Mouse (Mus musculus): ENCODE data around the gene Clec16a. TPM values are rescaled to one million over a fixed set of nuclear protein-coding genes. Genes with fewer than 3 reads are reported as not detected.

The Clec16a gene
- polyA plus RNA-seq, 1 experiment from 2014 or later = 53.9 TPM

GRCm38 (mm10) chr16:10771769-10772510 lies 226.8 kb downstream of the Clec16a start:
- 76% methylated on average over 19 of the region's 19 CpGs for WGBS
- Histone ChIP-seq H3K27ac (no peak overlapping the region), H3K4me3 (replicated peaks) (no peak overlapping the region), H3K4me1 (no peaks in the 10 kb centered on the region), H3K36me3 (replicated peaks) (no peaks in the 10 kb centered on the region), H3K27me3 (peaks cover 5% of the 10 kb centered on the region; the same call in 1 of the 2 replicates), H3K9ac (no peak overlapping the region), H3K9me3 (no peaks in the 10 kb centered on the region), H3K4me2 (no peak overlapping the region)
- no peak for ATAC-seq (ENCODE audit: low FRiP score)

GRCm38 (mm10) chr16:10773543-10773942 lies 228.4 kb downstream of the Clec16a start:
- no peak for ATAC-seq (ENCODE audit: low FRiP score)
- WGBS = 94% methylated on average over 8 of the region's 8 CpGs
- H3K9ac ChIP-seq = no peak overlapping the region

GRCm38 (mm10) chr16:10774726-10775125 lies 229.6 kb downstream of the Clec16a start:
- ATAC-seq (ENCODE audit: low FRiP score) = no peak
- Histone ChIP-seq H3K27me3 (no peaks in the 10 kb centered on the region), H3K27ac (no peak overlapping the region), H3K9me3 (no peaks in the 10 kb centered on the region), H3K4me2 (no peak overlapping the region), H3K4me1 (no peaks in the 10 kb centered on the region), H3K36me3 (replicated peaks) (no peaks in the 10 kb centered on the region), H3K4me3 (replicated peaks) (no peak overlapping the region), H3K9ac (no peak overlapping the region)
- 75% methylated on average over 4 of the region's 4 CpGs for WGBS

More at GRCm38 (mm10) chr16:10773543-10773942, 228.4 kb downstream of the Clec16a start:
- Histone ChIP-seq H3K4me2 (no peak overlapping the region), H3K27ac (no peak overlapping the region), H3K9me3 (no peaks in the 10 kb centered on the region), H3K4me3 (replicated peaks) (no peak overlapping the region), H3K27me3 (peaks cover 4% of the 10 kb centered on the region; the same call in 1 of the 2 replicates), H3K36me3 (replicated peaks) (no peaks in the 10 kb centered on the region), H3K4me1 (no peaks in the 10 kb centered on the region)

GRCm38 (mm10) chr16:10776322-10776721 lies 231.2 kb downstream of the Clec16a start:
- no peaks in the 10 kb centered on the region for H3K9me3 ChIP-seq
- ATAC-seq (ENCODE audit: low FRiP score) = no peak

GRCm38 (mm10) chr16:10777579-10778160 lies 232.5 kb downstream of the Clec16a start:
- peaks cover 7% of the 10 kb centered on the region for H3K27me3 ChIP-seq
- H3K4me3 ChIP-seq (replicated peaks) = no peak overlapping the region
- no peaks in the 10 kb centered on the region for H3K36me3 ChIP-seq (replicated peaks)
- no peak for ATAC-seq (ENCODE audit: low FRiP score)
- H3K9me3 ChIP-seq = no peaks in the 10 kb centered on the region
- WGBS = 66% methylated on average over 5 of the region's 5 CpGs
- H3K4me2 ChIP-seq = no peak overlapping the region
- H3K9ac ChIP-seq = no peak overlapping the region
- H3K27ac ChIP-seq = no peak overlapping the region
- peaks cover 10% of the 10 kb centered on the region for H3K4me1 ChIP-seq

More at GRCm38 (mm10) chr16:10776322-10776721, 231.2 kb downstream of the Clec16a start:
- H3K27ac ChIP-seq = no peak overlapping the region
- H3K27me3 ChIP-seq = no peaks in the 10 kb centered on the region
- no peaks in the 10 kb centered on the region for H3K4me1 ChIP-seq
- WGBS = 68% methylated on average over 7 of the region's 7 CpGs
- no peaks in the 10 kb centered on the region for H3K36me3 ChIP-seq (replicated peaks)
- no peak overlapping the region for H3K9ac ChIP-seq
- H3K4me3 ChIP-seq (replicated peaks) = no peak overlapping the region
- H3K4me2 ChIP-seq = no peak overlapping the region

GRCm38 (mm10) chr16:10780631-10781120 lies 235.5 kb downstream of the Clec16a start:
- Histone ChIP-seq H3K4me3 (replicated peaks) (no peak overlapping the region), H3K36me3 (replicated peaks) (no peaks in the 10 kb centered on the region), H3K9me3 (no peaks in the 10 kb centered on the region), H3K4me1 (peaks cover 21% of the 10 kb centered on the region), H3K9ac (no peak overlapping the region), H3K27me3 (peaks cover 30% of the 10 kb centered on the region), H3K27ac (no peak overlapping the region), H3K4me2 (no peak overlapping the region)
- ATAC-seq (ENCODE audit: low FRiP score) = no peak
- WGBS = 86% methylated on average over 5 of the region's 5 CpGs

GRCm38 (mm10) chr16:10781862-10782371 lies 236.8 kb downstream of the Clec16a start:
- Histone ChIP-seq H3K9ac (no peak overlapping the region), H3K4me2 (no peak overlapping the region), H3K9me3 (no peaks in the 10 kb centered on the region), H3K4me3 (replicated peaks) (no peak overlapping the region), H3K36me3 (replicated peaks) (no peaks in the 10 kb centered on the region), H3K27me3 (peaks cover 30% of the 10 kb centered on the region), H3K27ac (no peak overlapping the region), H3K4me1 (peaks cover 25% of the 10 kb centered on the region)
- no peak for ATAC-seq (ENCODE audit: low FRiP score)
- 39% methylated on average over 9 of the region's 9 CpGs for WGBS

- 39% methylated on average over 6 of the region's 6 CpGs for WGBS
- Histone ChIP-seq H3K27ac (no peak overlapping the region), H3K4me3 (replicated peaks) (no peak overlapping the region), H3K4me1 (peaks cover 25% of the 10 kb centered on the region), H3K4me2 (no peak overlapping the region), H3K27me3 (peaks cover 30% of the 10 kb centered on the region), H3K36me3 (replicated peaks) (no peaks in the 10 kb centered on the region), H3K9ac (peak overlapping the region; percentile 5; the same call in 1 of the 2 replicates), H3K9me3 (no peaks in the 10 kb centered on the region)
- no peak for ATAC-seq (ENCODE audit: low FRiP score)
Observed at GRCm38 (mm10) chr16:10782377-10783151, 237.4 kb downstream of the Clec16a start.

- H3K4me2 ChIP-seq = no peak overlapping the region
- H3K27ac ChIP-seq = no peak overlapping the region
- H3K4me3 ChIP-seq (replicated peaks) = no peak overlapping the region
- peaks cover 25% of the 10 kb centered on the region for H3K4me1 ChIP-seq
- H3K36me3 ChIP-seq (replicated peaks) = no peaks in the 10 kb centered on the region
- peaks cover 30% of the 10 kb centered on the region for H3K27me3 ChIP-seq
- 61% methylated on average over 1 of the region's 1 CpGs for WGBS
- no peak overlapping the region for H3K9ac ChIP-seq
- no peaks in the 10 kb centered on the region for H3K9me3 ChIP-seq
- no peak for ATAC-seq (ENCODE audit: low FRiP score)
Observed at GRCm38 (mm10) chr16:10783152-10783434, 238.0 kb downstream of the Clec16a start.

GRCm38 (mm10) chr16:10783451-10783850 lies 238.3 kb downstream of the Clec16a start:
- Histone ChIP-seq H3K27ac (no peak overlapping the region), H3K4me1 (peaks cover 26% of the 10 kb centered on the region), H3K9me3 (no peaks in the 10 kb centered on the region), H3K4me2 (no peak overlapping the region), H3K36me3 (replicated peaks) (no peaks in the 10 kb centered on the region), H3K9ac (no peak overlapping the region), H3K27me3 (peaks cover 30% of the 10 kb centered on the region), H3K4me3 (replicated peaks) (no peak overlapping the region)
- WGBS = 71% methylated on average over 8 of the region's 8 CpGs
- no peak for ATAC-seq (ENCODE audit: low FRiP score)

- H3K4me1 ChIP-seq = peaks cover 30% of the 10 kb centered on the region
- ATAC-seq (ENCODE audit: low FRiP score) = peak; percentile 7; the same call in 1 of the 2 replicates
Observed at GRCm38 (mm10) chr16:10783883-10784792, 239.0 kb downstream of the Clec16a start.

More at GRCm38 (mm10) chr16:10783883-10784792, 239.0 kb downstream of the Clec16a start:
- H3K9me3 ChIP-seq = no peaks in the 10 kb centered on the region
- H3K9ac ChIP-seq = peak overlapping the region; percentile 65
- no peak overlapping the region for H3K27ac ChIP-seq
- peak overlapping the region; percentile 70 for H3K4me3 ChIP-seq (replicated peaks)
- 3% methylated on average over 79 of the region's 81 CpGs for WGBS
- peak overlapping the region; percentile 82 for H3K4me2 ChIP-seq
- H3K36me3 ChIP-seq (replicated peaks) = no peaks in the 10 kb centered on the region
- H3K27me3 ChIP-seq = peaks cover 30% of the 10 kb centered on the region
